Mouse (Mus musculus) heart, embryonic 12.5 days (tissue): Measurements from ENCODE around the gene St7. TPM values are rescaled to one million over a fixed set of nuclear protein-coding genes. Genes with fewer than 3 reads are reported as not detected.
A peak's percentile ranks its signal among the peaks of the same experiment; 100 is the strongest.

ENCODE experiments used
- ATAC-seq: fragments of 200-750 bp; cut with Nextera tagmentation; 2 replicates; pipeline ENCODE4 v1.8.0; 2017; ENCODE audit warnings: moderate TSS enrichment, moderate library complexity; ENCODE audit not compliant: insufficient number of reproducible peaks, low FRiP score
- H3K27ac ChIP-seq: fragments of 300-500 bp; sonication (generic); 2 replicates; pipeline ENCODE4 v1.5.1; 2016; ENCODE audit warnings: mild to moderate bottlenecking, moderate library complexity; ENCODE audit not compliant: poor library complexity, severe bottlenecking
- H3K27me3 ChIP-seq: fragments of 300-500 bp; sonication (generic); replicated peaks from 2 replicates; pipeline ENCODE4 v1.6.1; 2016; ENCODE audit warnings: mild to moderate bottlenecking, moderate library complexity
- H3K36me3 ChIP-seq: fragments of 300-500 bp; sonication (generic); 2 replicates; pipeline ENCODE4 v1.6.1; 2016; ENCODE audit warnings: mild to moderate bottlenecking, moderate library complexity
- H3K4me1 ChIP-seq: fragments of 300-500 bp; sonication (generic); replicated peaks from 2 replicates; pipeline ENCODE4 v1.6.1; 2016; ENCODE audit warnings: mild to moderate bottlenecking
- H3K4me2 ChIP-seq: fragments of 300-500 bp; sonication (generic); 2 replicates; pipeline ENCODE4 v1.6.1; 2016; ENCODE audit warnings: mild to moderate bottlenecking, moderate library complexity
- H3K4me3 ChIP-seq: fragments of 300-500 bp; sonication (generic); 2 replicates; pipeline ENCODE4 v1.5.1; 2016; ENCODE audit warnings: mild to moderate bottlenecking
- H3K9ac ChIP-seq: fragments of 300-500 bp; sonication (generic); 2 replicates; pipeline ENCODE4 v1.6.1; 2016; ENCODE audit warnings: mild to moderate bottlenecking, moderate library complexity
- H3K9me3 ChIP-seq: fragments of 300-500 bp; sonication (generic); replicated peaks from 2 replicates; pipeline ENCODE4 v1.6.1; 2016; ENCODE audit warnings: mild to moderate bottlenecking, moderate library complexity
- WGBS: fragments of 180-500 bp; shearing (Covaris S2); methylation state at CpG from one replicate; pipeline ENCODE4 v1.1.7; 2016; 5-methylcytosine and 5-hydroxymethylcytosine counted together
- polyA plus RNA-seq: library from polyadenylated mRNA; unstranded; fragments of >200 nt; fragmentation: Nextera tagmentation; extraction: Ambion mirVana; gene quantifications from 2 replicates; pipeline ENCODE4 v1.2.1, GENCODE M21; 2016

Gene St7
- polyA plus RNA-seq, 1 experiment from 2014 or later = 29.6 TPM

GRCm38 (mm10) chr6:17855616-17856015 lies 162.9 kb downstream of the St7 start:
- no peak for ATAC-seq
- Histone ChIP-seq H3K4me3 (no peak overlapping the region), H3K4me2 (no peak overlapping the region), H3K27ac (no peak overlapping the region), H3K9me3 (no peaks in the 10 kb centered on the region), H3K9ac (no peak overlapping the region), H3K4me1 (no peaks in the 10 kb centered on the region), H3K36me3 (peaks cover 20% of the 10 kb centered on the region), H3K27me3 (no peaks in the 10 kb centered on the region)
- WGBS = 89% methylated on average over 2 of the region's 2 CpGs

GRCm38 (mm10) chr6:17859564-17859963 lies 166.8 kb downstream of the St7 start:
- H3K4me3 ChIP-seq = no peak overlapping the region
- H3K27ac ChIP-seq = no peak overlapping the region
- H3K4me1 ChIP-seq = no peaks in the 10 kb centered on the region
- WGBS = 71% methylated on average over 1 of the region's 1 CpGs
- no peak overlapping the region for H3K9ac ChIP-seq
- H3K9me3 ChIP-seq = no peaks in the 10 kb centered on the region
- H3K36me3 ChIP-seq = peaks cover 25% of the 10 kb centered on the region
- no peaks in the 10 kb centered on the region for H3K27me3 ChIP-seq
- ATAC-seq = no peak
- no peak overlapping the region for H3K4me2 ChIP-seq

DNA sequence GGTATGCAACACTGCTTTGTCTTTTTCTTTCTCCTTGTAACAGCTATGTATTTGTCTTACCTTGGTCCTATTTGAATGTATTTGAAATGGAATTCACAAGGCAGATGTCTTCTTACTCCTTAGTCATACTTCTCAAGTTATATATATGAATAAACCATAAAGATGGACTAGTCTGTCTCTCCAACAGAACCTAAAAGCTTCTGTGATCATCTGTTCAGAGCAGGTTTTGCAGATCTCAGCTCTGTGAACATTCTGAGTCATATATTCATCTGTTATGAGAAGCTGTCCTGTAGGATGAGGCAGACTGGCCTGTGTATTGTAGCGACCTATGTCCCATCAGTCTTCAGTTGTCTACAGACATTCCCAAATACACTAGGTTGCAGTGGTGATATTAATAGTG lies 167.7 kb downstream of the St7 start:
- ATAC-seq = no peak

DNA sequence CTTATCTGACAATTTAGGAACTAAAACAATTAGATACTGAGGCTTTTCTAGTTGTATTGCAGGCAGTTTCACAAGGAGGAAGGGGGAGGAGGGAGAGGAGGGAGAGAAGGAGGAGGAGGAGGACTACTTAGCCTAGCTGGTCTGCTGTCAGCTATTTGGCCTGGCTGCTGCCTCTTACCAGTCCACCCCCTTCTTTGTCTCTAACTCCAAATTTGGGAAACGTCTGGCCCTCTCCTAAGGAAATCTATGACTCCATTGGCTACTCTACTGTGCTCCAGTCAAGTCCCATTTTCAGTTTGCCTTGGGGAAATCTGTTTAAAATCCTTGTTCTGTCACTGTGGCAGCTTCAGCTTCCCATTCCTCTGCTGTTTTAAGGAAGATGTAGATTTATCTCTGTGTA lies 175.1 kb downstream of the St7 start:
- H3K9me3 ChIP-seq = no peaks in the 10 kb centered on the region
- H3K4me3 ChIP-seq = no peak overlapping the region
- H3K27ac ChIP-seq = no peak overlapping the region
- no peaks in the 10 kb centered on the region for H3K27me3 ChIP-seq
- peaks cover 38% of the 10 kb centered on the region for H3K36me3 ChIP-seq
- H3K4me1 ChIP-seq = no peaks in the 10 kb centered on the region
- ATAC-seq = no peak
- WGBS = 64% methylated on average over 1 of the region's 1 CpGs
- no peak overlapping the region for H3K9ac ChIP-seq
- no peak overlapping the region for H3K4me2 ChIP-seq

More for the DNA sequence above, 167.7 kb downstream of the St7 start:
- no peak overlapping the region for H3K4me2 ChIP-seq
- no peak overlapping the region for H3K27ac ChIP-seq
- H3K4me3 ChIP-seq = no peak overlapping the region
- H3K9me3 ChIP-seq = no peaks in the 10 kb centered on the region
- no peaks in the 10 kb centered on the region for H3K4me1 ChIP-seq
- no peak overlapping the region for H3K9ac ChIP-seq
- peaks cover 25% of the 10 kb centered on the region for H3K36me3 ChIP-seq
- 80% methylated on average over 1 of the region's 1 CpGs for WGBS
- no peaks in the 10 kb centered on the region for H3K27me3 ChIP-seq

GRCm38 (mm10) chr6:17871831-17872372 lies 179.2 kb downstream of the St7 start:
- Histone ChIP-seq H3K9me3 (no peaks in the 10 kb centered on the region), H3K4me3 (no peak overlapping the region), H3K27me3 (no peaks in the 10 kb centered on the region), H3K36me3 (peaks cover 26% of the 10 kb centered on the region), H3K4me1 (peaks cover 14% of the 10 kb centered on the region), H3K27ac (no peak overlapping the region), H3K9ac (no peak overlapping the region), H3K4me2 (no peak overlapping the region)
- WGBS = 84% methylated on average over 3 of the region's 3 CpGs
- ATAC-seq = no peak

DNA sequence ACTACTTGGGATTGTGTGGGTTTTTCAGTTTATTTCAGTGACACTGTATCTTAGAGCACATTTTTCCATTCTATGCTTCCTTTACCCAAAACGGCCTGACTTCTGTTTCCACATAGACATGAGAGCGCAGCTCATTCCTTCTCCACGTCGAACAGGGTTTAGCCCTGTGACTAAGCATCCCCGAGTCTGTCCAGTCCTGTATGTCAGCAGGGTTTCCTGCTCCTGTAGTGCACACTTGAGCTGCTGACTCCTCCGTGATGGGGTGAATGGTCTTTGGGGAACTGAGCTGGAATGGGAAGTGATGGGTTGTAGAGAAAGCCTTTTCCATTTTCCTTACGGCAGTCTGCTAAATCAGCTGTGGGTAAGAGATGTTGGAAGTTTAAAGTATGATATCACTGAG lies 182.9 kb downstream of the St7 start:
- ATAC-seq = no peak
- WGBS = 49% methylated on average over 7 of the region's 7 CpGs
- Histone ChIP-seq H3K9me3 (no peaks in the 10 kb centered on the region), H3K27ac (0 out of 2 replicates have a peak overlapping the region, but pooled peaks have one; percentile 41), H3K9ac (no peak overlapping the region), H3K4me1 (peaks cover 19% of the 10 kb centered on the region), H3K36me3 (peaks cover 8% of the 10 kb centered on the region), H3K4me3 (no peak overlapping the region), H3K27me3 (no peaks in the 10 kb centered on the region), H3K4me2 (no peak overlapping the region)

DNA sequence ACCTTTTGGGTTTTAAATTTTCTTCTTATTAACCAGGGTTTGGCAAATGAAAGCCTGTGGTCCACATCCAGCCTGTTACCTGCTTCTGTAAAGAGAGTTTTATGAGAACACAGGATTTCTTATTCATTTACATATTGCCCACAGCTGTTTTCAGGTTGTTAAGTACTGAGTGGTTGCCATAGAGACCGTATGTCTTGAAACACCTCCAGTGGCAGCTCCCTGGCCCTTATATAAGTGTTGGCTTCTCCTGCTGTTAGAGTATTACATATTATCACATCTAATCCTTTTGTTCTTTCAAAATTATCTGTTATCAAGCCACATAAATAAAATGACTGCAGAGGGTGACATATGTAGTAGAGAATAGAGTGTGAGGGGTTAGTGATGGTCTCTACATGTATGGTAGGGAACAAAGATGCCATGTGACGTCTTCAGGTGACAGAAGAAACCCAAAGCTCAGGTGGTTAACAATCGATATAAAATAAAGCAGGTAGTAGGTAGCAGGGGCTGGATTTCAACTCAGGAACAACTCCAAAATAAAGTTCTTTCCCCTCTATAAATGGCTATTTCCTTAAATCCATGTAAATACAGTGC lies 183.4 kb downstream of the St7 start:
- H3K9ac ChIP-seq = no peak overlapping the region
- no peaks in the 10 kb centered on the region for H3K27me3 ChIP-seq
- peak overlapping the region; percentile 23; the same call in 1 of the 2 replicates for H3K4me2 ChIP-seq
- ATAC-seq = no peak
- no peak overlapping the region for H3K4me3 ChIP-seq
- peaks cover 6% of the 10 kb centered on the region; the same call in 1 of the 2 replicates for H3K36me3 ChIP-seq
- H3K4me1 ChIP-seq = peaks cover 19% of the 10 kb centered on the region
- no peaks in the 10 kb centered on the region for H3K9me3 ChIP-seq
- WGBS = 85% methylated on average over 3 of the region's 3 CpGs
- peak overlapping the region; percentile 72 for H3K27ac ChIP-seq

DNA sequence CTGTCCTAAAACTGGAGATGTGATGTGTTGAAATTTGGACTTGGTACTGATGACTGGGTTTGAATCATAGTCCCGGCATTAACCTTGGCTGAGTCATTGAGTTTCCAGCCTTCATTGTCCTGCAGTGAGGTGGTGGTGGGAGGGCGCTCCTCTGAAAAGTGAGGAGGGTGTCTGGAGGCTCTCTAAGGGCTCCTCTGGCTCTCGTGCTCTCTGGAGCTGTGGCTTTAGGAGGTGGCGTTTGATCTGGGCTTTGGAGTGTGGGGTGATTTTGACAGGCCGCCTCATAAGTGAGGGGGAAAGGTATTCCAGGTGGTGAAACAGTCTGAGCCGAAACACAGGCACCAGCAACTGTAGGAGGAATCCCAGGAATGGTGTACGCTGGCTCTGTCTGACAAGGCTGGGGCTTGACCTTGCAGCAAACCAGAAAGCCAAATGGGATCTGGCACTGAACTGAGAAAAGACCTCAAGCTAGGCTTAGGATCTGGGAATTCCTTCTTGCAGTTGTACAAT lies 184.0 kb downstream of the St7 start:
- H3K27ac ChIP-seq = peak overlapping the region; percentile 72
- H3K36me3 ChIP-seq = peaks cover 4% of the 10 kb centered on the region; the same call in 1 of the 2 replicates
- no peaks in the 10 kb centered on the region for H3K27me3 ChIP-seq
- ATAC-seq = peak; percentile 67
- H3K4me2 ChIP-seq = peak overlapping the region; percentile 23; the same call in 1 of the 2 replicates
- no peak overlapping the region for H3K9ac ChIP-seq
- no peak overlapping the region for H3K4me3 ChIP-seq
- 28% methylated on average over 7 of the region's 7 CpGs for WGBS
- no peaks in the 10 kb centered on the region for H3K9me3 ChIP-seq
- H3K4me1 ChIP-seq = peaks cover 19% of the 10 kb centered on the region

GRCm38 (mm10) chr6:17882943-17883342 lies 190.2 kb downstream of the St7 start:
- peaks cover 32% of the 10 kb centered on the region for H3K36me3 ChIP-seq
- H3K4me3 ChIP-seq = no peak overlapping the region
- no peak overlapping the region for H3K27ac ChIP-seq
- no peak for ATAC-seq
- H3K4me2 ChIP-seq = no peak overlapping the region
- H3K9ac ChIP-seq = no peak overlapping the region
- H3K9me3 ChIP-seq = no peaks in the 10 kb centered on the region
- peaks cover 3% of the 10 kb centered on the region for H3K4me1 ChIP-seq
- no peaks in the 10 kb centered on the region for H3K27me3 ChIP-seq

GRCm38 (mm10) chr6:17887765-17888164 lies 195.0 kb downstream of the St7 start:
- no peak for ATAC-seq
- 63% methylated on average over 6 of the region's 6 CpGs for WGBS
- H3K36me3 ChIP-seq = peaks cover 31% of the 10 kb centered on the region
- no peak overlapping the region for H3K4me3 ChIP-seq
- peaks cover 7% of the 10 kb centered on the region for H3K4me1 ChIP-seq
- no peaks in the 10 kb centered on the region for H3K9me3 ChIP-seq
- H3K27ac ChIP-seq = no peak overlapping the region
- no peaks in the 10 kb centered on the region for H3K27me3 ChIP-seq
- H3K9ac ChIP-seq = no peak overlapping the region
- H3K4me2 ChIP-seq = no peak overlapping the region

GRCm38 (mm10) chr6:17895562-17895961 lies 202.8 kb downstream of the St7 start:
- Histone ChIP-seq H3K36me3 (peaks cover 7% of the 10 kb centered on the region; the same call in 1 of the 2 replicates), H3K27me3 (no peaks in the 10 kb centered on the region), H3K4me1 (no peaks in the 10 kb centered on the region), H3K27ac (no peak overlapping the region), H3K4me2 (no peak overlapping the region), H3K9ac (no peak overlapping the region), H3K4me3 (no peak overlapping the region), H3K9me3 (no peaks in the 10 kb centered on the region)
- WGBS = 87% methylated on average over 3 of the region's 3 CpGs
- ATAC-seq = no peak
